Mouse (Mus musculus): ENCODE data around the gene Ncln. TPM values are rescaled to one million over a fixed set of nuclear protein-coding genes. Genes with fewer than 3 reads are reported as not detected.

The Ncln gene
- polyA plus RNA-seq, 1 experiment from 2014 or later, result 75.1 TPM

DNA sequence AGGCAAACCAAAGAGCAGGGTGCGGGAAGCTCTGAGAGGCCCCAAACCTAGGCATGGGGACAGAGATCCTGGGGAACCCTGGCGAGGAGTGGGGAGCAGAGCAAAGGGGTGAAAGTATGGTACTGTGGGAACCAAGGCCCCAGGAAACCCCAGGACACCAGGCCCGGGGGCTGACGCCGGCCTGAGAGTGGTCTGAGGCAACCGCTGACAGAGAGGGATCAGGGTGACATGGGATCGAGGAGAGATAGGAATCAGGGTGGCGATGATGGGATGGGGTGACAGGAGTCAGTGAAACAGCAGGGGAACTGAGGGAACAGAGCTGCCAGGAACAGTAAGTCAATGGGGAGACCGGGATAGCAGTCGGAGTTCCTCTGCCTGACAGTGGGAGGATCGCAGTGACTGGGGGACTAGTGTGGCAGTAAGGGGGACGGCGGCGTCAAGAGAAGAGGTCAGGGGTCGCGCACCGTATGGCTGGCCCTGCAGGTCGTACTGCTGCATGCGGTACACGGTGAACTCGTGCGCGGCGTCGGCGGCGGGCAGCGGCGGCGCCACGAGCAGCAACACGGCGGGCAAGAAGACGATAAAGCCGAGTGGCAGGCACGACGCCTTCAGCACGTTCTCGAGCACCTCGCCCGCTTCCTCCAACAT, 452 bp downstream of the Ncln start:
- Histone ChIP-seq H3K27ac (peak overlapping the region; percentile 45; the same call in 1 of the 2 replicates), H3K4me2 (replicated peaks) (peak overlapping the region; percentile 96), H3K9ac (peak overlapping the region; percentile 82), H3K4me1 (peaks cover 26% of the 10 kb centered on the region), H3K36me3 (peaks cover 26% of the 10 kb centered on the region), H3K27me3 (no peaks in the 10 kb centered on the region; the same call in 1 of the 2 replicates), H3K9me3 (replicated peaks) (no peaks in the 10 kb centered on the region), H3K4me3 (peak overlapping the region; percentile 82)
- peak; percentile 36 for ATAC-seq (ENCODE audit: low FRiP score)
- WGBS, result 2% methylated on average over 41 of the region's 41 CpGs

DNA sequence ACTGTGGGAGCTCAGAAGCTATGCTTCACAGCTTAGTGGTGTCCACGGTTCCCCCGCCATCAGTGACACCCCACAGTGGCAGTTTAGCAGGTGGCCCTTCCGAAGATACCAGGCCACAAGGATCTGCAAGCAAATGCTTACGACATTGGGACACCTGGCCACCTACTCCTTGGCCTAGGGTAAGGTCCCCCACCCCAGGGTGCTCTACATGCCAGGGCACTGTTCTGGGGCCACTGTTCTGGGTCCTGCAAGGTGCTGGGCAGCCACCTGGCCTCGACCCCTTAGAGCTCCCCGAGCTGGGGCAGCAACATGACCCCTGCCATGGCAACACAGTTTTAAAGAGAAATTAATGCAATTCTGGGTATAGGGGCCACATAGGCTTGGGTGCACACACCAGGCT, 1.0 kb downstream of the Ncln start:
- no peaks in the 10 kb centered on the region for H3K9me3 ChIP-seq (replicated peaks)
- H3K4me3 ChIP-seq, result peak overlapping the region; percentile 82
- no peaks in the 10 kb centered on the region for H3K27me3 ChIP-seq
- peak overlapping the region; percentile 96 for H3K4me2 ChIP-seq (replicated peaks)
- WGBS, result 77% methylated on average over 6 of the region's 6 CpGs
- peaks cover 32% of the 10 kb centered on the region for H3K36me3 ChIP-seq
- ATAC-seq (ENCODE audit: low FRiP score), result no peak
- peak overlapping the region; percentile 82 for H3K9ac ChIP-seq
- no peak overlapping the region for H3K27ac ChIP-seq
- peaks cover 26% of the 10 kb centered on the region for H3K4me1 ChIP-seq

DNA sequence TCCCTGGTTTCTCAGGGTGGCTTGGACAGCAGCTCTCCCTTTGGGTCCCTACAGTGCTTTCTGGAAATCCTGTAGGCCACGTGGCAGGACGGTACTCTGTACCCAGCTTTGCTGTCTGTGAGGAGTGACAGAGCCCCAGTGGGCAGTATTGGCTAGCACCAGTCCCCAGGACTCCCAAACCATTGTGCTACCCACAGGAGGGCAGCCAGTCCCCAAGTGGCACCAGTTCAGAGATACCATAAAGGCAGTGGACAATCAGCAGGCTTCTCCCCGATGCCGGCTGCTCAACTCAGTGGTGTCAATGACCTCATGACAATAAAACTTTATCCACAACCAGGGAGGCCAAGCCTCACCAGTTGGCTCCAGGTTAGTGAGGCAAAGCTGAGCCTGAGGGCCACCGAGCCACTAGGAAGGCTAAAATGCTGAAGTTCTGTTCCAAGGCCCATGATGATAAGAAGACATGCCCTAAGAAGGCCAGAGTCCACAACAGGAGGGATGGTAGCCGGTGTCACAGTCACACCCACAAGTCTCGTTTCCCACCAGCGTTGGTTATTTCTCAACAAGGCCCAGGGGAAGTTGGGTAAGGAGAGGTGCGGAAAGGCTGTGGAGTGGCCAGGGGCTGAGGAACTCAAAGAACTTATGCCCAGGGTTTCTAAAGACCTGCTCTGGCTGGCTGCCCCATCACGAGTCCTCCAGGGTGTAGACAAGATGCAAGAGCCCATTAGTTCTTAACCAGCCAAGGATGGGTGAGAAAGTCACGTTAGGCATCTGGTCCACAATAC, 1.7 kb downstream of the Ncln start:
- Histone ChIP-seq H3K27ac (no peak overlapping the region), H3K27me3 (no peaks in the 10 kb centered on the region), H3K4me3 (peak overlapping the region; percentile 82; the same call in 1 of the 2 replicates), H3K9ac (peak overlapping the region; percentile 82; the same call in 1 of the 2 replicates), H3K36me3 (peaks cover 39% of the 10 kb centered on the region), H3K9me3 (replicated peaks) (no peaks in the 10 kb centered on the region), H3K4me2 (replicated peaks) (peak overlapping the region; percentile 96), H3K4me1 (peaks cover 26% of the 10 kb centered on the region)
- 90% methylated on average over 11 of the region's 11 CpGs for WGBS
- ATAC-seq (ENCODE audit: low FRiP score), result no peak

DNA sequence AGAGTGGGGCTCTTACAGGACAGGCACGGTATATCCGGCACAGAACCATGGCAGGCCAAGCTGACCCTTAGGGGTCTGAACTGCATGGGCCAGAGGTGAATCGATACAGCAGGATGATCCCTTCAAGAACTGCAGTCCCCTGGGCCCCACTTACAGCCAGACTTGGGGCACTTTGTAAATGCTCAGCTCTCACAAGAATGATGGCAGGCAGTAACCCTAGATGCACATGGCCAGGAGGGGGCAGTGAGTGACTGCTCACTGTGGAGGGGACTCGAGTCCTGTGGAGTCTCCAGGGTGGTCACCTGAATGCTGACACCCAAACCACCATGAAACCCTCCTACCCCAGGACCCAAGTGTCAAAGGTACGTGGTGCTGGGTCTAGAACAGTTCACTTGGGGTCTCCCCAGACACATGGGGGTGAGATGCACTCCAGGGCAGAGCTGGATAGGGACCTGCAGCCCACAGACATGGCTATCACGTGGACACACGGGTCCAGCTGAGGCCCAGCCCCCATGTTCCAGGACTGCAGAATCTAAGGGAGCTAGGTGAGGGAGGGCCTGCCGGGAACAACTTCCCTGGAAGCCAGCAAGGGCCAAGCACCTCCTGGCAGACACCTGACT, 2.5 kb downstream of the Ncln start:
- ATAC-seq (ENCODE audit: low FRiP score), result no peak
- H3K27me3 ChIP-seq, result no peaks in the 10 kb centered on the region
- H3K4me3 ChIP-seq, result no peak overlapping the region
- peaks cover 26% of the 10 kb centered on the region for H3K4me1 ChIP-seq
- peaks cover 46% of the 10 kb centered on the region for H3K36me3 ChIP-seq
- H3K4me2 ChIP-seq (replicated peaks), result no peak overlapping the region
- no peak overlapping the region for H3K9ac ChIP-seq
- no peaks in the 10 kb centered on the region for H3K9me3 ChIP-seq (replicated peaks)
- no peak overlapping the region for H3K27ac ChIP-seq
- 86% methylated on average over 8 of the region's 8 CpGs for WGBS

DNA sequence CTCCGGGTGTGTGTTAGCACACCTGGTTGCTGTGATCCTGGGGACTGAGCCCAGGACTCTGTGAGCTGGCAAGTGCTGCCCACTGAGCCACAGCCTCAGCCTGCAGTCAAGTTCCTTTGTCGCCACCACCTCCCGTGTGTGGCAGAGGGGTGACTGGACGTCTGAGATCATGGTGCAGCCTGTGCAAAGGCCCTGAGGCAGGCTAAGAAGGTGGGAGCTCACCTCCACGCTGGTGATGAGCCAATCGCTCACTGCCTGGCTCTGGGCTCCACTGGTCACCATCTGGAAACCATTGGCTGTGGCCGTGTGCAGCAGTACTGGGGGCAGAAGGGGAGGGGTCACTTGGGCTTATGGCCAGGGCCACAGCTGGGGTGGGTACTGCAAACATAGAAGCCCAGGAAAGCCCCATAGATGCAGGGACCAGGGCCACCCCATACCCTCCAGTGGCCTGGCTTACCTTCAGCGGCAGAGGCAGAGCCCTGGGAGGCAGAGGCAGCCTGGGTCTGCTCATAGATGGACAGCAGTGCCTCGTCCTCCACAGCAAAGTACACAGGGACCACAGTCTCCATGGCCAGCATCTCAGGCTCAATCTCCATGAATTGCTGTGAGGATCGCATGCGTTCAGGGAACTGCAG, 3.5 kb downstream of the Ncln start:
- Histone ChIP-seq H3K4me3 (no peak overlapping the region), H3K4me1 (peaks cover 26% of the 10 kb centered on the region), H3K9me3 (replicated peaks) (no peaks in the 10 kb centered on the region), H3K27me3 (no peaks in the 10 kb centered on the region), H3K36me3 (peaks cover 56% of the 10 kb centered on the region), H3K27ac (no peak overlapping the region), H3K4me2 (replicated peaks) (no peak overlapping the region), H3K9ac (no peak overlapping the region)
- 87% methylated on average over 11 of the region's 11 CpGs for whole genome bisulfite sequencing
- no peak for ATAC-seq (ENCODE audit: low FRiP score)

DNA sequence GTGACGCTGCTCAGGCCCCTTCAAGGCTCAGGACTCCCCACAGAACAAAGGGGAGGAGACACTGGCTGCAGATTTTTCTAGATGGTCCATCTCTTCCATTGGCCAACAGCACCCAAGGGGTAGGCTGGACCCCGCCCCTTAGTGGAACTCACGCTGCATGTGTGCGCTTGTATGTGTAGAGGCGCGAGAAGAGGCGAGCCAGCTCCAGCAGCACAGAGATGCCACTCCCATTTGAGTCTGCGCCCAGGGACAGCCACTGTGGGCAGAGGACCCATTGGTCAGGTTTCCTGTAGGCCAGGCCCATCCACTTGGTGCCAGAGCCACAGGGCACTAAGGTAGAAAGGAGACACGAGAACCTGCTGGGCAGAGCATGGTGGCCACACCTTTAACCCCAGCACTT, 5.2 kb downstream of the Ncln start:
- peaks cover 20% of the 10 kb centered on the region for H3K4me1 ChIP-seq
- peaks cover 73% of the 10 kb centered on the region for H3K36me3 ChIP-seq
- WGBS, result 95% methylated on average over 9 of the region's 9 CpGs
- H3K4me2 ChIP-seq (replicated peaks), result no peak overlapping the region
- no peak overlapping the region for H3K27ac ChIP-seq
- no peaks in the 10 kb centered on the region for H3K27me3 ChIP-seq
- no peak overlapping the region for H3K9ac ChIP-seq
- no peaks in the 10 kb centered on the region for H3K9me3 ChIP-seq (replicated peaks)
- no peak overlapping the region for H3K4me3 ChIP-seq
- ATAC-seq (ENCODE audit: low FRiP score), result no peak

DNA sequence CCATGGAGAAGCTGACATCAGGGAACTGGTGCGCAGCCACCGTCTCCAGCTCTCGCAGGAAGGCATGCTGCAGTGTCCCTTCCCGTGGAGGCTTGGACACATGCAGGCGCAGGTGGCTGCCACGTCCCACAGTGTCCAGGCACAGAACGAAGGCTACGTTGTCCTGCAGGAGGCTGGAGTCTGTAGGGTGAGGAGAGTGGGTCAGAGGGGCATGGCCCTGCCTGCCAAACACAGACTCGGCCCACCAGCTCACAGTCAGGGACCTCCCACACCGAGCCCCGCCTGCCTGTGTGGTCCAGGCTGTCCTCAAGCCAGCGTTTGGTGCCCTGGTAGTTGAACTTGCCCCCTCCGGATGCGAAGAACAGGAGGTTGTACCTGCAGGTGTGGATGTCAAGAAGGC, 6.3 kb downstream of the Ncln start:
- no peak overlapping the region for H3K9ac ChIP-seq
- H3K4me3 ChIP-seq, result no peak overlapping the region
- ATAC-seq (ENCODE audit: low FRiP score), result no peak
- H3K36me3 ChIP-seq, result peaks cover 75% of the 10 kb centered on the region
- H3K27ac ChIP-seq, result no peak overlapping the region
- H3K4me2 ChIP-seq (replicated peaks), result no peak overlapping the region
- peaks cover 15% of the 10 kb centered on the region for H3K4me1 ChIP-seq
- H3K27me3 ChIP-seq, result no peaks in the 10 kb centered on the region
- WGBS, result 83% methylated on average over 14 of the region's 14 CpGs
- no peaks in the 10 kb centered on the region for H3K9me3 ChIP-seq (replicated peaks)

DNA sequence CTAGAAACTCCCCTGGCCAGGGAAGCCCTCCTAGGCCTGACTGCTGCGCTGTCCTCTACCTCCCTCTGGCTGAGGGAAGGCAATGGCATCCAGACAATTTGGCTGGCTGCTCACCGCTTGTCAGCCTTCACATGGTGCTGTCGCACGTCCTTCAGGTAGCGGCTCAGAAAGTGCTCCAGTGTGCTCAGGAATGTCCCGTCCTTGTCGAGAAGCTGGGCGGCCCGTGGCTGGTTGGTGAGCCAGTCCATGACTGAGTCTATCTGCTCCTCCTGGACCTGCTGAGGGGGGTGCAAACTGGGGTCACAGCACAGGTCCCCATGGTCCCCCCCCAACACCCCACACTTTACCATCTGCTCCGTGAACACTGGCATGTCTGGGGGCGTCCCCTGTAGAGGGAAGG, 8.1 kb downstream of the Ncln start:
- ATAC-seq (ENCODE audit: low FRiP score), result no peak
- Histone ChIP-seq H3K27me3 (no peaks in the 10 kb centered on the region), H3K9me3 (replicated peaks) (no peaks in the 10 kb centered on the region), H3K27ac (no peak overlapping the region), H3K9ac (no peak overlapping the region), H3K4me3 (no peak overlapping the region), H3K4me2 (replicated peaks) (no peak overlapping the region), H3K4me1 (peaks cover 13% of the 10 kb centered on the region), H3K36me3 (peaks cover 73% of the 10 kb centered on the region)
- WGBS, result 85% methylated on average over 11 of the region's 11 CpGs

DNA sequence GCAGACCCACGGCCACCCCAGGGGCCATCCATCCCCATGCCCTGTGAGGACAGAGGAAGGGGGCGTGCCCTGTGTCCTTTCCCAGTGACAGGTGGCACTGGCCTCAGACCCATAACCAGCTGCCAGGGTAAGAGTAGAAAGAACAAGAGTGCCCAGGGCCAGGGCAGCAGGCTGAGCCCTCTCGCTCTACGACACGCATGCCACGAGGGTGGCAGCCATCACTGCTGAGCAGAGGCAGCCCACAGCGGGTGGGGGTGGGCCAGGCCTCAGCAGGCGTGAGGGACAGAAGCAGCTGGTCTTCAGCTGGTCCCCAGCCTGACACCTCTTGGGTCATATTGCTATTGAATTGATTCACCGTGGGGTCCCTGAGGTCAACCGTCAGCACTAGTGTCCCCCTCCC, 9.7 kb downstream of the Ncln start:
- no peaks in the 10 kb centered on the region for H3K9me3 ChIP-seq (replicated peaks)
- H3K4me2 ChIP-seq (replicated peaks), result no peak overlapping the region
- no peak overlapping the region for H3K9ac ChIP-seq
- WGBS, result 82% methylated on average over 10 of the region's 10 CpGs
- H3K36me3 ChIP-seq, result peaks cover 57% of the 10 kb centered on the region
- no peak overlapping the region for H3K4me3 ChIP-seq
- peaks cover 23% of the 10 kb centered on the region for H3K4me1 ChIP-seq
- peaks cover 12% of the 10 kb centered on the region for H3K27me3 ChIP-seq
- ATAC-seq (ENCODE audit: low FRiP score), result no peak
- H3K27ac ChIP-seq, result no peak overlapping the region; the same call in 1 of the 2 replicates

DNA sequence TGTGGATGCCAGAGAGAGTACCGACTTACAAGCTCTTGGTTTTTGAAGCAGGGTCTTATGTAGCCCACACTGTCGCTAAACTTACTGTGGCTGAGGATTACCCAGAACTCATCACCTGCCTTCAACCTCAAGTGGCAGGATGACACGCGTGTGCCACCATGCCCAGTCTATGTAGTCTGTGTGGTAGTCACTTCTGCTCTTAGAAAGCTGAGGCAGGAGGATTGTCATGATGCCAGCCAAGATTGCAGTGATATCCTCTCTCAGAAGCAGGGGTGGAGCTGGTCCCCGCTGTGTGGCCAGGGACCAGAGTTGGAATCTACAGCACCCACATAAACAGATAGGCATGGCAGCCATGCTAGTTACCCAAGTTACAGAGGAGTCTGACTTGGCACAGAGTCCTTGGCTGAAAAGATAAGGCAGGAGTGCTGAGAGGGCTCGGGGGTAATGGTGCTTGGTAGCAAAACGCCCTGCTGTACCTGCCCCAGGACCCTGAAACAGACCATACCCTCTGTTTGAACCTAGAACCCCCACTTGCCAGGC, 10.6 kb downstream of the Ncln start:
- peaks cover 31% of the 10 kb centered on the region for H3K4me1 ChIP-seq
- H3K4me3 ChIP-seq, result no peak overlapping the region
- WGBS, result 77% methylated on average over 7 of the region's 7 CpGs
- H3K9me3 ChIP-seq (replicated peaks), result no peaks in the 10 kb centered on the region
- peaks cover 19% of the 10 kb centered on the region for H3K27me3 ChIP-seq
- ATAC-seq (ENCODE audit: low FRiP score), result no peak
- no peak overlapping the region for H3K4me2 ChIP-seq (replicated peaks)
- no peak overlapping the region for H3K27ac ChIP-seq
- peaks cover 48% of the 10 kb centered on the region for H3K36me3 ChIP-seq
- H3K9ac ChIP-seq, result no peak overlapping the region

DNA sequence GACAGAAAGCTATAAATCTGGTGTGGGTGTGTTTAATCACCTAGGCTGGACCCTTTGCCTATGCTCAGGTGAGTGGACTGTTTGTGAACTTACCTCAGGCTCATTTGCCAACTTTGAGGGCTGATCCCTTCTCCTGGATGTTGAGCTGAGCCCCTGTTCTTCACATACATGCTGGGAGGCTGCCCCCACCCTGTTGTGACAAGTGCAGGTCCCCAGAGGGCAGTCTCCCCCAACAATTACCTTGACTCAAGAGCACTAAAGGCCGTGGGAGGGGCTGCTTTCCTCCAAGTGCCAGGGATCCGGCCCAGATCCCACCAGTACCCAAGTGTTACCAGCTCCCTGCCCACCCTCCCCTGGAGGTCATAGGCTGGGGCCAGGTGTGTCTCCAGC, 11.1 kb downstream of the Ncln start:
- WGBS, result 36% methylated on average over 2 of the region's 2 CpGs
- no peak overlapping the region for H3K4me2 ChIP-seq (replicated peaks)
- peaks cover 36% of the 10 kb centered on the region for H3K4me1 ChIP-seq
- no peak for ATAC-seq (ENCODE audit: low FRiP score)
- no peaks in the 10 kb centered on the region for H3K9me3 ChIP-seq (replicated peaks)
- H3K9ac ChIP-seq, result no peak overlapping the region
- H3K4me3 ChIP-seq, result no peak overlapping the region
- H3K36me3 ChIP-seq, result peaks cover 43% of the 10 kb centered on the region
- peak overlapping the region; percentile 31; the same call in 1 of the 2 replicates for H3K27ac ChIP-seq
- peaks cover 19% of the 10 kb centered on the region for H3K27me3 ChIP-seq

All from hindbrain, embryonic 12.5 days (tissue).